10 mouse cellular contexts compared by ENCODE assay signal in genomic region chr5:107116821-107117220, GRCm38 (mm10).
A peak's percentile ranks its signal among the peaks of the same experiment; 100 is the strongest.
DNase-seq lines count a peak whose midpoint lies in the region; ATAC-seq and TF ChIP-seq lines count a peak whose summit lies in the region.
"Had no signal": no experiment of that assay in that cellular context is flagged by ENCODE, and none has a peak within 500 bp of the region (broad histone marks: within the 10 kb centered on the region; RNA-seq: fewer than 3 reads in every experiment).

No protein-coding gene starts in this region.

- no peak for TF ChIP-seq CTCF in lung, postnatal 0 days (IDR thresholded peaks at IDR 0.05)

- H3K36me3 ChIP-seq in embryonic facial prominence, embryonic 14.5 days (ENCODE audit: control insufficient read depth, insufficient read depth, low read length), result peaks cover 38% of the 10 kb centered on the region
- H3K36me3 ChIP-seq in embryonic facial prominence, embryonic 10.5 days (replicated peaks), result peaks cover 5% of the 10 kb centered on the region; the same call in 1 of the 2 replicates
- peaks cover 41% of the 10 kb centered on the region for H3K36me3 ChIP-seq in embryonic facial prominence, embryonic 15.5 days
- H3K36me3 ChIP-seq in lung, postnatal 0 days (ENCODE audit: insufficient read depth, low read length), result no peaks in the 10 kb centered on the region
- no peaks in the 10 kb centered on the region for H3K36me3 ChIP-seq in hindbrain, embryonic 16.5 days (ENCODE audit: control insufficient read depth, insufficient read depth, low read length)

- peaks cover 6% of the 10 kb centered on the region; the same call in 1 of the 2 replicates for H3K4me1 ChIP-seq in embryonic facial prominence, embryonic 14.5 days (ENCODE audit: control insufficient read depth, insufficient read depth, low read length)
- H3K4me1 ChIP-seq in embryonic facial prominence, embryonic 10.5 days, result peaks cover 23% of the 10 kb centered on the region
- peaks cover 19% of the 10 kb centered on the region for H3K4me1 ChIP-seq in embryonic facial prominence, embryonic 15.5 days
- peaks cover 9% of the 10 kb centered on the region for H3K4me1 ChIP-seq in lung, postnatal 0 days (ENCODE audit: insufficient read depth, low read depth, low read length)
- H3K4me1 ChIP-seq in hindbrain, embryonic 16.5 days (ENCODE audit: control insufficient read depth, insufficient read depth, low read depth, low read length), result no peaks in the 10 kb centered on the region

- H3K27me3 ChIP-seq in embryonic facial prominence, embryonic 14.5 days (replicated peaks; ENCODE audit: control insufficient read depth, insufficient read depth, low read length), result no peaks in the 10 kb centered on the region
- no peaks in the 10 kb centered on the region for H3K27me3 ChIP-seq in embryonic facial prominence, embryonic 10.5 days (replicated peaks; ENCODE audit: low read depth, poor library complexity, severe bottlenecking)
- no peaks in the 10 kb centered on the region for H3K27me3 ChIP-seq in embryonic facial prominence, embryonic 15.5 days
- H3K27me3 ChIP-seq in lung, postnatal 0 days (replicated peaks; ENCODE audit: insufficient read depth, low read length), result no peaks in the 10 kb centered on the region
- H3K27me3 ChIP-seq in hindbrain, embryonic 16.5 days (replicated peaks; ENCODE audit: control insufficient read depth, insufficient read depth, low read length), result no peaks in the 10 kb centered on the region

- peak; percentile 37 for DNase-seq in embryonic facial prominence, embryonic 14.5 days (ENCODE audit: low spot score)
- DNase-seq in embryonic facial prominence, embryonic 10.5 days (ENCODE audit: low spot score), result no peak
- peak; percentile 64 to 77 for DNase-seq in heart, postnatal 14 days
- peak; percentile 30 for DNase-seq in lung, postnatal 0 days (ENCODE audit: low spot score)
- DNase-seq in layer of hippocampus, postnatal 10 days (ENCODE audit: low spot score in 2 of 2), result no peak
- DNase-seq in cerebellum, postnatal 25 days, result no peak

- H3K9ac ChIP-seq in embryonic facial prominence, embryonic 14.5 days (ENCODE audit: low read depth, low read length), result no peak overlapping the region
- H3K9ac ChIP-seq in embryonic facial prominence, embryonic 15.5 days, result no peak overlapping the region
- no peak overlapping the region for H3K9ac ChIP-seq in lung, postnatal 0 days (replicated peaks; ENCODE audit: low read depth)
- H3K9ac ChIP-seq in hindbrain, embryonic 16.5 days (ENCODE audit: low read depth, low read length), result no peak overlapping the region

- 0 out of 2 replicates have a peak overlapping the region, but pooled peaks have one; percentile 23 for H3K27ac ChIP-seq in embryonic facial prominence, embryonic 14.5 days (replicated peaks; ENCODE audit: low read depth, low read length)
- H3K27ac ChIP-seq in embryonic facial prominence, embryonic 10.5 days (replicated peaks), result no peak overlapping the region
- H3K27ac ChIP-seq in embryonic facial prominence, embryonic 15.5 days (replicated peaks), result peak overlapping the region; percentile 49; the same call in 1 of the 2 replicates
- no peak overlapping the region for H3K27ac ChIP-seq in lung, postnatal 0 days (ENCODE audit: low read length)
- H3K27ac ChIP-seq in hindbrain, embryonic 16.5 days (ENCODE audit: low read depth, low read length), result no peak overlapping the region

- TF ChIP-seq EP300 in lung, postnatal 0 days (IDR thresholded peaks at IDR 0.05), result no peak

- no peaks in the 10 kb centered on the region for H3K9me3 ChIP-seq in embryonic facial prominence, embryonic 14.5 days (ENCODE audit: control insufficient read depth, low read length)
- no peaks in the 10 kb centered on the region for H3K9me3 ChIP-seq in embryonic facial prominence, embryonic 10.5 days
- H3K9me3 ChIP-seq in embryonic facial prominence, embryonic 15.5 days (replicated peaks), result no peaks in the 10 kb centered on the region
- H3K9me3 ChIP-seq in lung, postnatal 0 days (ENCODE audit: low read length), result no peaks in the 10 kb centered on the region
- H3K9me3 ChIP-seq in hindbrain, embryonic 16.5 days (ENCODE audit: control insufficient read depth, low read length), result no peaks in the 10 kb centered on the region

- WGBS in embryonic facial prominence, embryonic 14.5 days, result 65% methylated on average over 3 of the region's 3 CpGs
- WGBS in embryonic facial prominence, embryonic 10.5 days, result 72% methylated on average over 3 of the region's 3 CpGs
- WGBS in embryonic facial prominence, embryonic 15.5 days, result 54% methylated on average over 3 of the region's 3 CpGs
- 70% methylated on average over 3 of the region's 3 CpGs for WGBS in lung, postnatal 0 days
- WGBS in hindbrain, embryonic 16.5 days, result 81% methylated on average over 3 of the region's 3 CpGs

- H3K4me2 ChIP-seq in embryonic facial prominence, embryonic 14.5 days (ENCODE audit: low read depth, low read length), result no peak overlapping the region
- no peak overlapping the region for H3K4me2 ChIP-seq in embryonic facial prominence, embryonic 15.5 days (replicated peaks)
- H3K4me2 ChIP-seq in lung, postnatal 0 days (replicated peaks; ENCODE audit: low read depth, low read length), result no peak overlapping the region
- H3K4me2 ChIP-seq in hindbrain, embryonic 16.5 days (ENCODE audit: low read length), result no peak overlapping the region
- H3K4me2 ChIP-seq: midbrain, embryonic 11.5 days had no signal

- no peak for ATAC-seq in embryonic facial prominence, embryonic 14.5 days (ENCODE audit: low read depth)
- no peak for ATAC-seq in embryonic facial prominence, embryonic 15.5 days (ENCODE audit: insufficient number of reproducible peaks, low FRiP score, low TSS enrichment, low read depth)
- ATAC-seq in lung, postnatal 0 days, result peak; percentile 13; the same call in 1 of the 2 replicates
- no peak for ATAC-seq in hindbrain, embryonic 16.5 days
- ATAC-seq: forebrain, embryonic 16.5 days had no signal

- H3K4me3 ChIP-seq in embryonic facial prominence, embryonic 14.5 days (ENCODE audit: low read depth, low read length), result no peak overlapping the region
- H3K4me3 ChIP-seq in embryonic facial prominence, embryonic 10.5 days, result no peak overlapping the region
- no peak overlapping the region for H3K4me3 ChIP-seq in embryonic facial prominence, embryonic 15.5 days (replicated peaks)
- no peak overlapping the region for H3K4me3 ChIP-seq in lung, postnatal 0 days (ENCODE audit: low read depth, low read length)
- H3K4me3 ChIP-seq in hindbrain, embryonic 16.5 days (ENCODE audit: low read length), result no peak overlapping the region

- intact Hi-C loops in heart, postnatal 14 days (cut with DNase I), result no loop called here

Comparison
In these comparisons a context has a peak if more than half of its experiments do, and no peak if none do; other contexts are left out.
1. DNase-seq: peak in embryonic facial prominence, embryonic 14.5 days (single experiment), heart, postnatal 14 days (2 of 2) and lung, postnatal 0 days (single experiment); none in embryonic facial prominence, embryonic 10.5 days (single experiment), layer of hippocampus, postnatal 10 days (0 of 2) and cerebellum, postnatal 25 days (0 of 2).
2. H3K27ac ChIP-seq: peak in embryonic facial prominence, embryonic 14.5 days (single experiment) and embryonic facial prominence, embryonic 15.5 days (single experiment); none in embryonic facial prominence, embryonic 10.5 days (single experiment), lung, postnatal 0 days (single experiment) and hindbrain, embryonic 16.5 days (single experiment).